Mouse (Mus musculus) CH12.LX (cell line): ENCODE data around the gene Dnase2a.

ENCODE experiments used
- CTCF ChIP-seq, 2 experiments: IDR thresholded peaks in 1 of 2; conservative IDR thresholded peaks in 1 of 2; 2 replicates each; pipeline ENCODE4 v1.5.1; 2011 to 2012; ENCODE audit warnings: low read depth in 2 of 2, low read length in 2 of 2, improper control_type of control experiment in 1 of 2, inconsistent platforms in 1 of 2, mild to moderate bottlenecking in 1 of 2, moderate library complexity in 1 of 2
- MAX ChIP-seq: IDR thresholded peaks from 2 replicates; pipeline ENCODE4 v1.6.1; 2011; ENCODE audit warnings: low read length, improper control_type of control experiment
- POLR2A ChIP-seq: IDR thresholded peaks from 2 replicates; pipeline ENCODE4 v1.6.1; 2011; ENCODE audit warnings: low read depth, mild to moderate bottlenecking, improper control_type of control experiment, low read length
- SIN3A ChIP-seq: IDR thresholded peaks from 2 replicates; pipeline ENCODE4 v1.6.1; 2012; ENCODE audit warnings: low read length, improper control_type of control experiment, inconsistent platforms
- ZC3H11A ChIP-seq: IDR thresholded peaks from 2 replicates; pipeline ENCODE4 v1.6.1; 2012; ENCODE audit warnings: low read depth, mild to moderate bottlenecking, inconsistent platforms, low read length, improper control_type of control experiment
- ZMIZ1 ChIP-seq: IDR thresholded peaks from 2 replicates; pipeline ENCODE4 v1.6.1; 2012; ENCODE audit warnings: low read depth, mild to moderate bottlenecking, inconsistent platforms, low read length, improper control_type of control experiment

- TF ChIP-seq ZC3H11A: no peak
- no peak for TF ChIP-seq MAX
- TF ChIP-seq ZMIZ1: no peak
- TF ChIP-seq POLR2A: no peak
- TF ChIP-seq SIN3A: no peak
- TF ChIP-seq CTCF (conservative IDR thresholded peaks at IDR 0.05 in 1 of 2, IDR thresholded peaks at IDR 0.05 in 1 of 2; ENCODE audit: low read depth in 2 of 2, low read length in 2 of 2): no peak
Measured at GRCm38 (mm10) chr8:84952612-84953255, 44.4 kb downstream of the Dnase2a start.
